Mouse (Mus musculus) frontal cortex, adult 2 months (tissue): ENCODE results near the gene Hectd4. TPM values are rescaled to one million over a fixed set of nuclear protein-coding genes. Genes with fewer than 3 reads are reported as not detected.

Experiments used
- DNase-seq, 2 experiments: peaks; one replicate each; pipeline ENCODE4 v3.0.0; 2022; ENCODE audit warnings: low spot score in 1 of 2; ENCODE audit errors: extremely low spot score in 1 of 2
- polyA plus RNA-seq: library from polyadenylated mRNA; depleted of rRNA; stranded (reverse); fragments of >200 nt; gene quantifications from 2 replicates; pipeline ENCODE4 v1.2.3, GENCODE M21; 2012; rRNA removed

Gene Hectd4
- polyA plus RNA-seq, 1 experiment, result 77.4 TPM

DNA sequence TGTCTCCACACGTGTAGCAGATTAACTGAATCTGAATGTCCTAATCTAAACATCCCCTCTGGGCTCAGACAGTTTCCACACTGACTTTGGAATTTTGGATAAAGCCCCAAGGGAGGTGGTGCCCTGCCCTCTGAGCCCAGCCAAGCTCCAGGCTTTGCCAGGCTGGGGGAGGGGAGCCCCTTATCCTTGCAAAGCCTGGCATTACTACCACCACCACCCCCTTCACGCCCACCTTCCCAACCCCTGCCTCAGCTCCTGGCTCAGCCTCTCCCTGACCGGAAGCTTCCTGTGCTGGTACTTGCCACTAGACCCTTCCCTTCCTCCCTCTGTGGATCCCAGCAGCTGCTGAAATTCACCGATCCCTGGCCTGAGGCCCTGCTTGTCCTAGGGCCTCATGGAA is 167.1 kb downstream of the Hectd4 start:
- DNase-seq, result no peak

DNA sequence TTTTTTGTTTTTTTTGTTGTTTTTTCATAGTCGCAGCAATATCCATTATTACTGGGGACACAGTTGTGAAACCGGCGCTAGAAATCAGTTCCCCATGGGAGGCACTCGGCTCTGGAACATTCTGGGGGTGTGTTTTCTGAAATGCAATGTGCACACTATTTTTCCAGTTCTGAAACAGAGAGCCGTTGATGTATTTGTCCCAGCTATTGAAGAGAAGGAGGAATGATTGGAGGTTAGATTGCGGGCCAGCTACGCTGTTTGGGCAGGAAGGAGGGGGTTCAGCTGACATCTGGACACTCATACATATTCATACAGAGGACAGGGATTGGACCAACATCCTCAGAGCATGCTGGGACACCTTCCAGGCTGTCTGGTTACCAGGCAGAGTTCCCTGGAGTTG is 169.1 kb downstream of the Hectd4 start:
- peak in 1 of 2 experiments; percentile 22 for DNase-seq

DNA sequence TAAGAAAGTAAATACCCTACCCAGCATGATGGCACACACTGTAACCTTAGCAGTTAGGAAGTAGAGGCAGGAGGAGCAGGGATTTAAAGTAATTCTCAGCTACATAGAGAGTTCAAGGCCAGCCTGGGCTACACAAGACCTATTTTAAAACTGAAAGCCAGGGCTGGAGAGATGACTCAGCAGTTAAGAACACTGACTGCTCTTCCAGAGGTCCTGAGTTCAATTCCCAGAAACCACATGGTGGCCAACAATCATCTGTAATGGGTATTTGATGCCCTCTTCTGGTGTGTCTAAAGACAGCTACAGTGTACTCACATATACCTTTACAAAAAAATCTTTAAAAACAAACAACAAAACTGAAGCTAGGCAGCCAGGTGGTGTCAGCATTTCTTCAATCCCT is 169.7 kb downstream of the Hectd4 start:
- no peak for DNase-seq

DNA sequence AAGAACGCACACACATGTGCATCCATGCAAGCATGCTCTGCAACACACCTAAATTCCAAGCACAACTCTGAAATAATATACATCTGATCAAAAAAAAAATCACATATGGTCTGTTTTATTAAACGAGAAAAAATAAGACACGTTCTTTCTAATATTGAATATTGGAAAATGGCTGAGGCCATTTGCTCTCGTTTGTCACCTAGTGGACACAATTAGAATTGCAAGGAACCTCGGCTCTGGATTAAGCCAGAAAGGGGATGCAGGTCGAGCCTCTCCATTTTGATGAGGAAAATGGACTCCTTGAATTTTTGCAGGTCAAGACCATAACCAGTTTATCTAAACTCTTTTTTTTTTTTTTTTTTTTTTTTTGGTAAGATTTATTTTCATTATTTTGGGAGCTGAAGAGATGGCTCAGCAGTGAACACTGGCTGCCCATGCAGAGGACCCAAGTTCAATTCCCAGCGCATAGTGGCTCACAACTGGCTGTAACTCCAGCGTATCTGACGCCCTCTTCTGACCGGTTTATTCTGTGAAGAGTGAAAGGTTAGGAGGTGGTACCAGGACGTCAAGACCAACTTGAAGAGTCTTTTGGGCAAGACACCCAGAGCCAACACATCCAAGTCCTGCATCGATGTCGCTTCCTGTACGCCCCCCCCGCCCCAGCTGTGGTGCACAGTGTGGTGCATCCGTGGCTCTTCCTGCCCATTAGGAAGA is 172.8 kb downstream of the Hectd4 start:
- DNase-seq, result peak in 1 of 2 experiments; percentile 77

DNA sequence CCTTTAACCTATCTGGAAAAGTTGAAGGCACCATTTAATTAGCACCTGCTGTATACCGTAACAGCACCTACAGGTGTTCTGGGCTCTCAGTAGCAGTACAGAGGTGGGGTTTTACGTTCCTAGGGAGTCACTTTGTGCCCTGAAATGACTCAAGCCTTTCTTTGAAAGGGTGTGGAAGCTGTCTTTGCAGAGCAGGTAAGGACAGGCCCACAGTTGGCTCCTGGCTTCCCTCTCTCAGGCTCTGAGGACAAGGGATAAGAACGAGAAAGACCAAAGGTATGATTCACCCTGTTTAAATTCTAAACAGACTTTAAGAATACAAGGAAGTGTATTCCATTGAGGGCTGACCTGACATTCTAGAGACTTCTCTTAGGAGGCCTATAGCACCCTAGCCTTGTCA is 173.4 kb downstream of the Hectd4 start:
- no peak for DNase-seq

DNA sequence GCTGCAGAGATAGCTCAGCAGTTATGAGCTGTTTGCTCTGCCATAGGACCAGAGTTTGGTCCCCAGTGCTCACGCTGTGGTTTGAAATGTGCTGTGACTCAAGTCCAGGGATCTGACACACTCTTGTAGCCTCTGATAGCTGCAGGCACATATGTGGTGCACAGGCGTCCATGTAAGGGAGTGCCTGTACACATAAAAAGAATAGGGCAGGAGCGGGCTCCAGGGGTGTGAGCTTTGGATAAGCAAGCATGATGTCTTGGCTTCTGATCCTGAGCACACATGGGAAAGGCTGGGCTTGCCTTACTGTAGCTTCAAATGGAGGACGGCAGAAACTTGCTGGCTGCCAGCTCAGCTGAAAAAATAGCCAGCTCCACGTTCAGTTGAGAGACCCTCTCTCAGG is 175.6 kb downstream of the Hectd4 start:
- no peak for DNase-seq

DNA sequence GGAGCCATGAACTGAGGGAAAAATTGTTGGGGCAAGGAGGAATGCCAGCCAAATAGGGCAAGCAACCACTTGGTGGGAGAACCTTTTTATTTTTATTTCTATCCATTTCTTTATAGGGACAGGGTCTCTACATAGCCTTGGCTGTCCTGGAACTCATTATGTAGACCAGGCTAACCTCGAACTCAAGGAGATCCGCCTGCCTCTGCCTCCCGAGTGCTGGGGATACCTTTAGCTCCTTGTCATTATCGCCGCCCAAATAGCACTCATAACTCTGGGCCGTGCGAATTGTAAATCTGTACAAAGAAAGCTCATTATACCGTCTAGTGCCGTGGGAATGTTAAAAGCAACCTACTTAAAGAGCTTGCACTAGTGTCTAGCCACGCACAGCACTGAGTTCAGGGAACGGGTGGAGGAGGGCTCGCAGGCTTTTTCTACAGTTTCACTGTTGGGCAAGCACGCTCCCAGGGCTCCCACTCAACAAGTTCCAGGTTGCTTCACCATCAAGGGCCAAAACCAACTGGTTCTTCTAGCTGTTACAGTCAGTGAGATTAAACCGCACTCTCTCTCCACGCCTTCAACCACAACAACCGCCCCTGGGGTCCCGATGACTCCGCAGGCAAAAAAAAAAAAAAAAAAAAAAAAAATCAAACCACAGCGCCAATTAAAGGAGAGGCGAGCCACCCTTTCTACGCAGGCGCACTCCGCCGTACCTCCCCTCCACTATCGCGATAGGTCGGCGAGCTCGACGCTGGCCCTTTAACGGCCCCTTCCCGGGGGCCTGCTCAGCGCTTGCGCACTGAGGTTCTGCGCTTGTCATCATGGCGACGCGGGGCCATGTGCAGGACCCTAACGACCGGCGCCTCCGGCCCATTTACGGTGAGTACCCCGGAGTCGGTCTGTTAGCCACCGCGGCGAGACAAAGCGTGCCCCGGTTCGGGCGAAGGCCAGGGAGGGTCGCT is 177.4 kb downstream of the Hectd4 start, which contains the start of gene Naa25:
Naa25 (plus strand) TSS at position 750 of the 959 bp plus-strand sequence.
- peak; percentile 86 to 95 for DNase-seq

DNA sequence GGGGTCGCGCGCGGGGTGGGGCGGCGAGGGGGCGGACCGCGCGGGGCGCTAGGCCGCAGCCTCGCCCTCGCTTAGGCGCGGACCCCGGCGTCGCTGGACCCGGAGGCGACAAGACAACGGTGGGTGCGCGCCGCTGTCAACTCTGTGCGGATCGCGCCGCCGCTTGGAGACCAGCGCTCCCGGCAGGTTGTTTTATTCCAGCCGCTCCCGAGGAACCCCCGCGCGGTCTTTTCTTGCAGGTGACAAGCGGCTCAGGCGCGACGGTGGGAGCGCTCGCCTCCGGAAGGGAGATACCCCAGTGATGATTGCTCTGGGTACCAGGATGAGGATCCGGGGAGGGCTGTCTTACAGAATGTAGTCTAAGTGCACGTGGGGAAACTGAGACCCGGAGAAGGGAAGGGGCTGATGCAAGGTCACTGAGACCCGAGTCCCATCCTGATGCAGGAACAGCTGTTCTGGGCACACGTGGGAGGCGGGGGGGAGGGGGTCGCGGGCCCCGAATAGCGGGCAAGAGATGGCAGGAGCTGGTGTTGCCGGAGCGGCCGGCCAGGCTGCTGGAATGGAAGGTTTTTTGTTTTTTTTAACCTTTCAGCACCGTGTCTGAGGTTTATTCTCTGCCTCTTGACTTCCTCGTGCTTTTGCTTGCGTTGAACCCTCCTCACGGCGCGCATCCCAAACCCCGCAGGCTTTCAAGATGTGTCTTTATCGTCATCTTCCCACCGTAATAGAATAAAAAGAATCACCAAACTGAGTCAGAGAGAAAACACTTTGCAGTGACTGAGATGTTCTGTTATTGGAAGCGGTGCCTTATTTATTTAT is 178.3 kb downstream of the Hectd4 start:
- peak in 1 of 2 experiments; percentile 31 for DNase-seq

DNA sequence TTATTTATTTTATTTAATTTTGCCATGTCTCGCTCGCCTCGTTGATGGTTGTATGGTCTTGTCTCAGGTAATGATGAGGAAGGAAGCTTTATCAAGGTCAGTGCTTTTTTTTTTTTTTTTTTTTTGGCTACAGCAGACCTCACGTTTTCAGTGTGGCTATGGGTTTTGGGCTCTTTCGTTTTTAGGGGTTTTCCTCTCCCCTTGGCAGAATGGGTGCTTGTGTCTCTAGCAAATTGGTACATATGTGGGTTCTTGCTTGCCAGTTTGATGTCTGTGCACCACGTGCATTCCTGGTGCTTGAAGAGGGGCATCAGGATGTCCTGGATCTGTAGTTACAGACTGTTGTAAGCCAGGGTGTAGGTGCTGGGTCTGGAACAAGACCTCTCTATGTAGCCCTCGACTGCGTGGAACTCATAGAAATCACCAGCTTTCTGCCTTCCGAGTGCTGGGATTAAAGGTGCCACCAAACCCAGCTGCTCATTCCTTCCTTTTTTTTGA is 179.0 kb downstream of the Hectd4 start:
- DNase-seq, result no peak

DNA sequence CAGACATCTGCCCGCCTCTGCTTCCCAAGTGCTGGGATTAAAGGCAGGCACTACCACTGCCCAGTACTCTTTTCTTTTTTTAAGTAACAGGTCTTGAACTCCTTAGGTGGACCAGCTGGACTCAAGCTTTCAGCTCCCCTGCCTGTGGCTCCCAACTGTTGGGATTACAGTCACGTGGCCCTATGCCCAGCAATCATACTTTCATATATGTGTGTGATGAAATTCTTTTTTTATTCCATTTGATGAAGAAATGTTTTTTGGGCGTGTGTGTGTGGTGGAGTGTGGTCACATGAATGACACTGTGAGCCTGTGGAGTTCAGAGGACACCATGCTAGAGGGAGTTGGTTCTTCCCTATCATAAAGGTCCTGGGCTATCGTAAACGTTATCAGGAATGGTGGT is 179.5 kb downstream of the Hectd4 start:
- DNase-seq, result no peak

DNA sequence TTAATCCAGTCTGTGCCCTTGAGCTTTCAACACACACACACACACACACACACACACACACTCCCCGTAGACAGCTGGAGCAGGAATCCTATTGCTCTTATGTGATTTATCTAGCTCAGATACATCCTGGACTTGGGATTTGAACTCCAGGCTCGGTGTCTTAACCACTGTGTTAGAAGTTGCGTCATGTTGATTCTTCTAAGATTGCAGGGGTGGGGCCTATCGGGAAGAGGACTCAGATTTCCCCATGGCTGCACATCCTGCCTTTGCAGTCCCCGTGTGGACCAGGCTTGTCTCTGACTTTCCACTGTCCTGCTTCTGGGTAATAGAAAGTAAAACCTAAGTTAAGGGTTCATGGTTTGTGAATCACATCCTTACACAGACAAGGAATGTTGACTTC is 180.0 kb downstream of the Hectd4 start:
- no peak for DNase-seq

DNA sequence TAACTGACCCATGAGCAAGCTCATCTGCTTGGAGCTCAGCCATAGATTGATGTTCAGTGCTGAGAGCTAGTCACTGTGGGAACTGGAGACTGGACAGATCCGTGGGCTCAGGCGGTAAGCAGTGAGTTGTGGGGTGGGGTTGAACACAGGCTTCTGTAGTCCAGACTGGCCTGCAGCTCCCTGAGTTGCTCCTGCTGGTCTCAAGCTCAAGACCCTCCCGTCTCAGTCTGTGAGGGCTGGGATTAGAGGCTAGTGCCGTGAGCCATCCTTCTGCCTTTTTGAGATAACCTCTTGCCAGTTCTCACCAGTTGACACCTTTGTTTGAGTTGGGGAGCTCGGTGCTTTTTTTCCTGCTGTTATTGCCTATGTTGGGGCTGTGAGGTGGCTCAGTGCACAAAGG is 180.8 kb downstream of the Hectd4 start:
- no peak for DNase-seq

DNA sequence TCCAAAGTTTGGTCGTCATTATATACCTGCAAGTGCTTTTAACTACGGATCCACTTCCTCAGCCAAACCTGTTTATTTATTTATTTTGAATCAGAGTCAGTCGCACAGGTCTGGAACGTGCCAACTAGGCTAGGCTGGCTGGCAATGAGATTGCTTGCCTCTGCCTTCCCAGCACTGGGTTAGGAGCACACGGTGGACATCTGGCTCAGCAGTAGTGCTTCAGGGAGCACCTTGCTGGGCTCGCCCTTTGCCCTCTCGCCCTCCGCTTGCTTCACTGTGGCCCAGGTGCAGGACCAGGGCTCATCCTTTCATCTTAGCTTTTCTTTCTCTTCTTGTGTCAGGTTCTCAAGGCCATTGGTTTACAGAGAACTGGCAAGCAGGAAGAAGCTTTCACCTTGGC is 187.8 kb downstream of the Hectd4 start:
- DNase-seq, result no peak

DNA sequence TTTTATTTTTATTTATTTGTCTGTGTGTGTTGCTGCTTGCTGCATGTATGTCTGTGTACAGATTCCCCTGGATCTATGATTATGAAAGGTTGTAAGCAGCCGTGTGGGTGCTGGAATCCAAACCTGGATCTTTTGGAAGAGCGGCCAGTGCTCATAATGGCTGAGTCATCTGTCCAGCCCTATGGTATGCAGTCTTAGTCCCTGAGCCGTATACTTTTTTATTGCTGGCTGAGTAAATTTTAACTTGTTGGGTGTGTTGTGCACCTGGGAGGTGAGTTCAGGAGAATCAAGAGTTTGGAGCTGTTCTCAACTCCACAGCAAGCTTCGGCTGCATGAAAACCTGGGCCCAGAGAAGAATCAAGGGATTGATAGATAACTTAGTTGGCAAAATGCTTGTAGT is 191.0 kb downstream of the Hectd4 start:
- DNase-seq, result no peak

Other genes with a start within 250 kb of the Hectd4 start
- 188 and 208 TPM in 2 replicates for gene Rph3a, start 210.1 kb upstream of the Hectd4 start, polyA plus RNA-seq
- gene Ptpn11, start 28.8 kb upstream of the Hectd4 start, polyA plus RNA-seq, result 63.8 and 64.8 TPM in 2 replicates
- gene Rpl6, start 15.7 kb upstream of the Hectd4 start, polyA plus RNA-seq, result 384 and 411 TPM in 2 replicates
- gene Trafd1, start 165.4 kb downstream of the Hectd4 start, polyA plus RNA-seq, result 163 and 173 TPM in 2 replicates
- gene Naa25, start 177.7 kb downstream of the Hectd4 start, polyA plus RNA-seq, result 21.6 and 25.5 TPM in 2 replicates
- gene Tmem116, start 231.7 kb downstream of the Hectd4 start, polyA plus RNA-seq, result 6.9 and 9.2 TPM in 2 replicates
- gene Erp29, start 232.3 kb downstream of the Hectd4 start, polyA plus RNA-seq, result 93.6 and 116 TPM in 2 replicates